Mouse (Mus musculus): ENCODE measurements around the gene Macrod1. TPM values are rescaled to one million over a fixed set of nuclear protein-coding genes. Genes with fewer than 3 reads are reported as not detected.

The Macrod1 gene
- polyA plus RNA-seq, 1 experiment = 18.3 TPM

DNA sequence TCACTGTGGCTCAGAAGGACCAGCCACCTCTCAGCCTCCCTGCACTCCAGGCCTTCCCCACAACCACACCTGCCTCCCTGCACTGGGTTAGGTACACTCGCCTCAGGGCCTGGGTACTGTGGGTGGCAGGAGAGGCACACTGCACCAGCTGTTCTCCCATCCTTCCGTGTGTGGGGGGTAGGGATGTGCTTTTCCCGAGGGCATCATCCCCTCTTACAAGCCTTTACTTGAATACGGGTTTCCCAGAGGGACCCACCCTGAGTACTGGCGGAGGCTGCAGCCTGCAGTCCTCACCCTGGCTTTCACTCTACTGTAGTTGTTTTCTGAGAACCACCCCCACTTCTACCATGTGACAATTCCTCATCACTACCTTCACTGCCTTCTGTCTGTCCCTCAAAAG, 130.5 kb downstream of the Macrod1 start:
- TF ChIP-seq CTCF (IDR thresholded peaks at IDR 0.05; ENCODE audit: low read depth, low read length) (no peak), POLR2A (IDR thresholded peaks at IDR 0.05; ENCODE audit: borderline replicate concordance, low read depth, low read length) (no peak)
- Histone ChIP-seq H3K4me3 (ENCODE audit: insufficient read depth, low read length) (no peak overlapping the region), H3K4me1 (ENCODE audit: control insufficient read depth, insufficient read depth, low read length) (no peaks in the 10 kb centered on the region), H3K27ac (ENCODE audit: insufficient read depth, low read depth, low read length) (no peak overlapping the region)

DNA sequence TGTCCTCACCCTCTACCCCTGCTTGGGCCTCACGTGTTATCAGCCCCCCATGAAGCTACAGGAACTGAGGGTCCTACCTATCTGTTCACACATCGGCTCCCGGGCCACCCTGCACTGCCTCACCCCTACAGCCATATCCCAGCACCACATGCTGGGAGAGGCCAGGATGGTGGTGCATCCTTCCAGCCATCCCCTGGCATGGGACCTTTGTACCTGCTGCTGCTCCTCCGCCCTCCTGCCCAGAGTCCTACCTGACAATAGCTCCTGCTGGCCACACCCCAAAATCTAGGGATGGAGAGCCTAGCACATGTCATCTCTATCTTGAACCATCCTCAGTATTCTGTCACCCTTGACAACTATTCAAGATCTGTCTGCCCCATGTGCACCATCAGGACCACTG, 132.4 kb downstream of the Macrod1 start:
- no peaks in the 10 kb centered on the region for H3K4me1 ChIP-seq (ENCODE audit: control insufficient read depth, insufficient read depth, low read length)
- H3K27ac ChIP-seq (ENCODE audit: insufficient read depth, low read depth, low read length) = no peak overlapping the region
- no peak for TF ChIP-seq CTCF (IDR thresholded peaks at IDR 0.05; ENCODE audit: low read depth, low read length)
- TF ChIP-seq POLR2A (IDR thresholded peaks at IDR 0.05; ENCODE audit: borderline replicate concordance, low read depth, low read length) = no peak
- H3K4me3 ChIP-seq (ENCODE audit: insufficient read depth, low read length) = no peak overlapping the region

DNA sequence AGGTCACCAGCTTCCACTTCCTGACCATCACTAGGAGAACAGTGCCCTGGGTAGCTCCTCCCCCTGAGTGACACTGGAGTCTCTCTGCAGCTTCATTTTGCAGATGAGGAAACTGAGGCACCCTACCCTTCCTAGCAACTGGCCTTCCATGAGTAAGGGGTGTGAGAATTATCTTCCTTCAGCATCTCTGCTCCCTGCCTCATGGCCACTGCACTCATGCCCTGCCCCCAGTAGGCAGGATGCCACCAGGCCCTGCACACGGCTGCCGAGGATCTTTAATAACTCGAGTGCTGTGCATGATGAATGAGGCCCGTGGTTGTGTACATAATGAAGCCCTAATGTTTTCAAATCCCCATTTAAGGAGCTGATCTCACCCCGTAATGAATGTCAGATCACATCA, 134.4 kb downstream of the Macrod1 start:
- Histone ChIP-seq H3K27ac (ENCODE audit: insufficient read depth, low read depth, low read length) (no peak overlapping the region), H3K4me3 (ENCODE audit: insufficient read depth, low read length) (no peak overlapping the region), H3K4me1 (ENCODE audit: control insufficient read depth, insufficient read depth, low read length) (no peaks in the 10 kb centered on the region)
- TF ChIP-seq CTCF (IDR thresholded peaks at IDR 0.05; ENCODE audit: low read depth, low read length) (no peak), POLR2A (IDR thresholded peaks at IDR 0.05; ENCODE audit: borderline replicate concordance, low read depth, low read length) (no peak)

DNA sequence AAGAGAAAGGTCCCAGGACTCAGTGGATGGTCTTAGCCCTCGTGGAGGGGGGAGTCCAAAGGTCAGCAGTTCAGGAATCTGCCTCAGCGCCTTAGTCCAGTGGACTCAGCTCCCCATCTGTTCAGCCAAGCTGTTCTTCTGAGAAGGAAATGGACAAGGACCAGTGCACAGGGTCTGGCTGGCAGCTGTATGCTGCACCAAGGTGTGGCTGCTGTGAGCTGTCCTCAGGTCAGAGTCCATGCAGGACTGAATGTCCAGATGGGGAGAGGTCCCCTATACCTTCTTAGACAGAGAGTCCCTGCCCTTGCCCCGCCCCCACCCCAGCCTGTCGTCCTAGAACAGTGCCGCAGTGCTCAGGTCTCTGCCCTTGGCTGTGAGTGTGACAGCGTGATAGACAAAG, 135.0 kb downstream of the Macrod1 start:
- no peak overlapping the region for H3K27ac ChIP-seq (ENCODE audit: insufficient read depth, low read depth, low read length)
- no peaks in the 10 kb centered on the region for H3K4me1 ChIP-seq (ENCODE audit: control insufficient read depth, insufficient read depth, low read length)
- H3K4me3 ChIP-seq (ENCODE audit: insufficient read depth, low read length) = no peak overlapping the region
- no peak for TF ChIP-seq POLR2A (IDR thresholded peaks at IDR 0.05; ENCODE audit: borderline replicate concordance, low read depth, low read length)
- no peak for TF ChIP-seq CTCF (IDR thresholded peaks at IDR 0.05; ENCODE audit: low read depth, low read length)

DNA sequence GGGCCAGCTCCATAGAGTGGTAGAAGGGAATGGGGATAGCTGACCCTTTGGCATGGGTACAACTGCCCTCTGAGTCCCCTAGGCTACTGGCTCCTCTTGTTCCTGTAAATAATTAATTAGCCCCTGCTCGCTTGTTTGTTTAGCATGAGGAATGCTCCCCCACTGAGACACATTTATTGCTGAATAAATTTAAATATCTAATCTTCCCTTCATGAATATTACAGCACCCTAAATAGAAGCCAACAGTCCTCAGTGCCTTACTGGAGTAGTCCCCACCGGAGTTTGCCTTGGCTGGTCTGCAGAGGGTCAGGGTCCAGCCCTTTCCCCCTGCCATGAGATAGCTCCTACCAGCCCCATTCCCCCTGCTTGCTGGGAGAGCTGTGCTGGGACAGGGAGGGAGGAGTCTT, 136.0 kb downstream of the Macrod1 start:
- H3K4me1 ChIP-seq (ENCODE audit: control insufficient read depth, insufficient read depth, low read length) = no peaks in the 10 kb centered on the region
- H3K27ac ChIP-seq (ENCODE audit: insufficient read depth, low read depth, low read length) = no peak overlapping the region
- TF ChIP-seq POLR2A (IDR thresholded peaks at IDR 0.05; ENCODE audit: borderline replicate concordance, low read depth, low read length) (no peak), CTCF (IDR thresholded peaks at IDR 0.05; ENCODE audit: low read depth, low read length) (no peak)
- no peak overlapping the region for H3K4me3 ChIP-seq (ENCODE audit: insufficient read depth, low read length)

DNA sequence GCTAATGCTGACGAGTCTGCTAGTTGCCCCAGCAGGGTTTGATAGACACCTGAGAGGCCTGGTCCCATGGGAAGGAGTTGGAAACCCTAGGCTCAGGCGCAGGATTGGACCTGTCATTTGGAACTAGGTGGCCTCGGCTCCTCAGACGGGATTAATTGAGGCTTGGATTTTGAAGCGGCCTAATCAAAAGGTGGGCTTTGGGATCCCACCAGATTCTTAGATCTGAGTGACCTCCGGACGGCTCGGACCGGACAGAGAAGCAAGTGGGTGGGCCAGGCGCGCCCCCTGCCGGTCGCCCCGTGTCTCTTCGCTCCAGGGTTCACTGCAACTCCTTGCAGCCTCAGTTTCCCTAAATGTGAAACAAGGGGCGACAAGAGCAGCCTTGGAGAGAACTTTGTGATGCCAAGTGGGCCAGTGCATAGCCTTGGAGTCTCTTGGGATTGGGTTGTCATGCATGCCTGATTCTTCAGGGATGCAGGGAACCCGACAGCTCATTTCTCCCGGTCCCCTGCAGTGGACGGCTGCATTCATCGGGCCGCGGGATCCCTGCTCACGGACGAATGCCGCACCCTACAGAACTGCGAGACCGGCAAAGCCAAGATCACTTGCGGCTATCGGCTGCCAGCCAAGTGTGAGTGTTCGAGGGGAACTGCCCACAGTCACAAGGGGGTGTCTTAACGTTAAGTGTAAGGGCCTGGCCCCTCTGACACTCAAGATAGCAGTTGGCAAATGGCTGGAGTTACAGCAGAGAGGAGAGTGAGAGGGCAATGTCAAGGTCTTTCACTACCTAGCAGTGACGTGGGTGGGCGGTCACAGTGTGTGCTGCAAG, 139.5 kb downstream of the Macrod1 start:
- Histone ChIP-seq H3K4me3 (ENCODE audit: insufficient read depth, low read length) (no peak overlapping the region), H3K4me1 (ENCODE audit: control insufficient read depth, insufficient read depth, low read length) (no peaks in the 10 kb centered on the region)
- TF ChIP-seq POLR2A (IDR thresholded peaks at IDR 0.05; ENCODE audit: borderline replicate concordance, low read depth, low read length) (no peak), CTCF (IDR thresholded peaks at IDR 0.05; ENCODE audit: low read depth, low read length) (peak; percentile 93)

DNA sequence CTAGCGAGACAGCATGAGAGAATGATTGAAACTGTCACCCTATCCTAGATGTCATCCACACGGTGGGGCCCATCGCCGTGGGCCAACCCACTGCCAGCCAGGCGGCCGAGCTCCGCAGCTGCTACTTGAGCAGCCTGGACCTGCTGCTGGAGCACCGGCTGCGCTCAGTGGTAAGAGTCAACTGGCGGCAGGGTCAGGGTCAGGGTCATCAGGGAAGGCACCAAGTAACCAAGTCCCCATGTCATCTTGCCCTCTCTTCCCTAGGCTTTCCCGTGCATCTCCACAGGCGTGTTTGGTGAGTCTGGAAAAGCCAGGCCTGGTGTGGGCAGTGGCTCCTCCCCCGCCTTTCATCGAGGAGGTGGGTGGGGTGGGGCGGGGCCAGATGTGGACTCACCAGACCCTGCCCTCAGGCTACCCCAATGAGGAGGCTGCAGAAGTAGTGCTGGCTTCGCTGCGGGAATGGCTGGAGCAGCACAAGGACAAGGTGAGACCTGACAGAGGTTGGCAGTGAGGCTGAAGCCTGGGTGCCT, 140.2 kb downstream of the Macrod1 start:
- H3K4me1 ChIP-seq (ENCODE audit: control insufficient read depth, insufficient read depth, low read length) = no peaks in the 10 kb centered on the region
- H3K27ac ChIP-seq (ENCODE audit: insufficient read depth, low read depth, low read length) = no peak overlapping the region
- H3K4me3 ChIP-seq (ENCODE audit: insufficient read depth, low read length) = no peak overlapping the region
- no peak for TF ChIP-seq POLR2A (IDR thresholded peaks at IDR 0.05; ENCODE audit: borderline replicate concordance, low read depth, low read length)
- TF ChIP-seq CTCF (IDR thresholded peaks at IDR 0.05; ENCODE audit: low read depth, low read length) = no peak

More for the DNA sequence above, 139.5 kb downstream of the Macrod1 start:
- no peak overlapping the region for H3K27ac ChIP-seq (ENCODE audit: insufficient read depth, low read depth, low read length)

DNA sequence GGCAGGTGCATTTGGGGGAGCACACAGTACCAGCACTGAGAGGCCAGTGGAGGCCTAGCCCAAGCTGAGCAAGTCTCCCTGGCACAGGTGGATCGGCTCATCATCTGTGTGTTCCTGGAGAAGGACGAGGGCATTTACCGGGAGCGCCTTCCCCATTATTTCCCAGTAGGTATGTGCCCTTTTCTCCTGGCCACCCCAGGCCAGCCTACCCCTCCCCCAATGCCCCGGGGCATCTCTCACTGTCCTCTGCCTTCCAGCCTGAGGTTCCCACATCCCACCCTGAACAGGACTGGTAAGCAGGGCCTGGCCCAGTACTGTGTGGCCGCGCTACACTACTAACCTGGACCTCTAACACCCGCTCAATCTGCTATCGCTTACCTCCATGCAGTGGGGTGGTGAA, 140.8 kb downstream of the Macrod1 start:
- H3K4me1 ChIP-seq (ENCODE audit: control insufficient read depth, insufficient read depth, low read length) = no peaks in the 10 kb centered on the region
- no peak overlapping the region for H3K4me3 ChIP-seq (ENCODE audit: insufficient read depth, low read length)
- H3K27ac ChIP-seq (ENCODE audit: insufficient read depth, low read depth, low read length) = no peak overlapping the region
- TF ChIP-seq CTCF (IDR thresholded peaks at IDR 0.05; ENCODE audit: low read depth, low read length) (no peak), POLR2A (IDR thresholded peaks at IDR 0.05; ENCODE audit: borderline replicate concordance, low read depth, low read length) (no peak)

DNA sequence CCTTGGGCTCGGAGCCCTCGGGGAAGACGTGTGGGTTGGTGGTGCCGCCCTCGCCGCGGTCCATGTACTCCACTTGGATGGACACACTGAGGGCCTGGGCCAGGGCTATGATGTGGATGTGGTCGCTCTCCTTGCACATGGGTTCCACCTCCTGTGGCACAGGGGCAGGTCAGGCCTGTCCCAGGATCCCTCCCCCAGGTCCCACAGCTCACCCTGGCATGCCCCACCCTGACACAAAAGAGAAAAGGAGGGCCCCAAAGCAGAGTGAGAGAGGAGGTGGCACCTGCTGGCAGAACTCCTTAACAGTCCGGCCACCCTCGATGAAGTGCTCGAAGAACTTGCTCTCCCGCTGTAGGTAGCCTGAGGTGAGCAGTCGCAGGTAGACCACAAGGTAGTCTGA, 142.5 kb downstream of the Macrod1 start:
- Histone ChIP-seq H3K4me3 (ENCODE audit: insufficient read depth, low read length) (no peak overlapping the region), H3K4me1 (ENCODE audit: control insufficient read depth, insufficient read depth, low read length) (peaks cover 3% of the 10 kb centered on the region), H3K27ac (ENCODE audit: insufficient read depth, low read depth, low read length) (no peak overlapping the region)
- TF ChIP-seq CTCF (IDR thresholded peaks at IDR 0.05; ENCODE audit: low read depth, low read length) (no peak), POLR2A (IDR thresholded peaks at IDR 0.05; ENCODE audit: borderline replicate concordance, low read depth, low read length) (no peak)

DNA sequence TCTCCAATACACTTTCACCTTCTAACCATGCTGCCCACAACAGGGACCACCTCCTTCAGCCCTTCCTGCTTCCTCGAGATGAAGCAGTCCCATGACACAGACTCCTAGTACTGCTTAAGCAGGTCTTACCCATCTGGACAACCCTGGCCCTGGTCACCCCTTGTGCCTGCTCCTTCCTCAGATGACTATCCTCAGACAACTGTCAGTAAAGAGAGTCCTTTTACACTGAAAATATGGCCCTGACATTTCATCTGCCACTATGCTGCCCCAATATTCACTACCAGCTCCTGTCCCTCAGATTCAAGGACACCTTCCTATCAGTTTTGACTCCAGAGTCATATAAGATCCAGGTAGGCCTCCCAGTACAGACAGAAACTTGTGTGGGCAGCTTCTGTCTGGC, 143.8 kb downstream of the Macrod1 start:
- H3K4me1 ChIP-seq (ENCODE audit: control insufficient read depth, insufficient read depth, low read length) = peaks cover 10% of the 10 kb centered on the region
- TF ChIP-seq CTCF (IDR thresholded peaks at IDR 0.05; ENCODE audit: low read depth, low read length) (no peak), POLR2A (IDR thresholded peaks at IDR 0.05; ENCODE audit: borderline replicate concordance, low read depth, low read length) (no peak)
- no peak overlapping the region for H3K4me3 ChIP-seq (ENCODE audit: insufficient read depth, low read length)

More for the DNA sequence above, 143.8 kb downstream of the Macrod1 start:
- H3K27ac ChIP-seq (ENCODE audit: insufficient read depth, low read depth, low read length) = no peak overlapping the region

Data from bone marrow macrophage, adult 2 months (primary cell).